Mouse (Mus musculus) C2C12 (cell line): ENCODE measurements around the gene Muc4. TPM values are rescaled to one million over a fixed set of nuclear protein-coding genes. Genes with fewer than 3 reads are reported as not detected.

Experiments used
- H3K27me3 ChIP-seq: one replicate; pipeline ENCODE4 v1.6.1; 2011; ENCODE audit not compliant: control insufficient read depth, insufficient read depth, insufficient read length
- H3K36me3 ChIP-seq: one replicate; pipeline ENCODE4 v1.6.1; 2011; ENCODE audit not compliant: control insufficient read depth, insufficient read depth
- H3K4me3 ChIP-seq: one replicate; pipeline ENCODE4 v1.5.1; 2011; ENCODE audit warnings: mild to moderate bottlenecking, control low read depth; ENCODE audit not compliant: poor library complexity, insufficient read depth, severe bottlenecking
- H3K79me2 ChIP-seq: one replicate; pipeline ENCODE4 v1.6.1; 2011; ENCODE audit not compliant: control insufficient read depth, insufficient read depth
- H3K79me3 ChIP-seq: one replicate; pipeline ENCODE4 v1.6.1; 2011; ENCODE audit warnings: low read depth, control low read depth
- H3ac ChIP-seq: one replicate; pipeline ENCODE3; 2011; ENCODE audit warnings: low read depth; ENCODE audit not compliant: control insufficient read depth, insufficient read length
- CEBPB ChIP-seq: IDR thresholded peaks from one replicate; pipeline ENCODE4 v1.6.1; 2011; ENCODE audit warnings: low read depth, mild to moderate bottlenecking, control low read depth, moderate library complexity
- CTCF ChIP-seq: IDR thresholded peaks from one replicate; pipeline ENCODE4 v1.5.1; 2011; ENCODE audit not compliant: control insufficient read depth, insufficient read depth, insufficient read length
- FOSL1 ChIP-seq: IDR thresholded peaks from one replicate; pipeline ENCODE4 v1.8.0; 2011; ENCODE audit warnings: mild to moderate bottlenecking, low read length; ENCODE audit not compliant: poor library complexity, insufficient read depth, severe bottlenecking
- MAX ChIP-seq: IDR thresholded peaks from one replicate; pipeline ENCODE4 v1.6.1; 2011; ENCODE audit warnings: mild to moderate bottlenecking, control low read depth
- MYOD1 ChIP-seq: IDR thresholded peaks from one replicate; pipeline ENCODE4 v1.6.1; 2011; ENCODE audit warnings: low read depth; ENCODE audit not compliant: control insufficient read depth, insufficient read length
- MYOG ChIP-seq: IDR thresholded peaks from one replicate; pipeline ENCODE4 v1.6.1; 2011; ENCODE audit not compliant: control insufficient read depth, insufficient read length; ENCODE audit errors: extremely low read depth
- USF1 ChIP-seq: IDR thresholded peaks from one replicate; pipeline ENCODE4 v1.6.1; 2011; ENCODE audit warnings: low read depth, mild to moderate bottlenecking, control low read depth, moderate library complexity
- polyA plus RNA-seq: library from polyadenylated mRNA; unstranded; fragments of >200 nt; fragmentation: generic; extraction: Trizol; gene quantifications from one replicate; pipeline ENCODE4 v1.2.1, GENCODE M21; 2012; ENCODE audit warnings: missing spikeins

Muc4 gene
- polyA plus RNA-seq, 1 experiment, result 0.01 TPM

GRCm38 (mm10) chr16:32707824-32708456 lies 27.7 kb upstream of the Muc4 start:
- no peaks in the 10 kb centered on the region for H3K36me3 ChIP-seq
- no peak overlapping the region for H3K4me3 ChIP-seq
- H3K79me2 ChIP-seq, result no peaks in the 10 kb centered on the region
- TF ChIP-seq USF1, result no peak
- no peak for TF ChIP-seq MYOG
- no peaks in the 10 kb centered on the region for H3K27me3 ChIP-seq
- no peaks in the 10 kb centered on the region for H3K79me3 ChIP-seq
- H3ac ChIP-seq, result no peak overlapping the region

GRCm38 (mm10) chr16:32708457-32709033 lies 27.1 kb upstream of the Muc4 start:
- H3ac ChIP-seq, result no peak overlapping the region
- no peaks in the 10 kb centered on the region for H3K79me2 ChIP-seq
- TF ChIP-seq MYOG, result no peak
- TF ChIP-seq USF1, result no peak
- TF ChIP-seq FOSL1, result no peak
- no peak for TF ChIP-seq CTCF
- TF ChIP-seq CEBPB, result no peak
- TF ChIP-seq MYOD1, result no peak
- no peak for TF ChIP-seq MAX
- H3K36me3 ChIP-seq, result no peaks in the 10 kb centered on the region
- H3K79me3 ChIP-seq, result no peaks in the 10 kb centered on the region
- H3K4me3 ChIP-seq, result no peak overlapping the region
- H3K27me3 ChIP-seq, result no peaks in the 10 kb centered on the region

- no peaks in the 10 kb centered on the region for H3K36me3 ChIP-seq
- no peaks in the 10 kb centered on the region for H3K79me2 ChIP-seq
- no peaks in the 10 kb centered on the region for H3K27me3 ChIP-seq
- no peaks in the 10 kb centered on the region for H3K79me3 ChIP-seq
- no peak overlapping the region for H3K4me3 ChIP-seq
- TF ChIP-seq CEBPB (no peak), USF1 (no peak), MAX (no peak), MYOG (no peak), FOSL1 (no peak), CTCF (no peak)
- no peak overlapping the region for H3ac ChIP-seq
Observed at GRCm38 (mm10) chr16:32709116-32709515, 26.6 kb upstream of the Muc4 start.

GRCm38 (mm10) chr16:32710426-32711070 lies 25.1 kb upstream of the Muc4 start:
- TF ChIP-seq USF1, result no peak
- no peak for TF ChIP-seq MAX

GRCm38 (mm10) chr16:32712202-32712601 lies 23.5 kb upstream of the Muc4 start:
- H3K36me3 ChIP-seq, result no peaks in the 10 kb centered on the region
- H3K79me2 ChIP-seq, result no peaks in the 10 kb centered on the region
- no peak overlapping the region for H3ac ChIP-seq
- TF ChIP-seq MAX, result no peak
- no peak for TF ChIP-seq USF1
- TF ChIP-seq CTCF, result no peak
- no peak for TF ChIP-seq FOSL1
- TF ChIP-seq MYOG, result no peak
- no peak for TF ChIP-seq CEBPB
- no peak overlapping the region for H3K4me3 ChIP-seq
- H3K79me3 ChIP-seq, result no peaks in the 10 kb centered on the region
- H3K27me3 ChIP-seq, result no peaks in the 10 kb centered on the region

More at GRCm38 (mm10) chr16:32710426-32711070, 25.1 kb upstream of the Muc4 start:
- Histone ChIP-seq H3K36me3 (no peaks in the 10 kb centered on the region), H3K79me3 (no peaks in the 10 kb centered on the region), H3K27me3 (no peaks in the 10 kb centered on the region), H3K79me2 (no peaks in the 10 kb centered on the region), H3K4me3 (no peak overlapping the region), H3ac (no peak overlapping the region)

GRCm38 (mm10) chr16:32713556-32713955 lies 22.1 kb upstream of the Muc4 start:
- Histone ChIP-seq H3K79me3 (no peaks in the 10 kb centered on the region), H3K36me3 (no peaks in the 10 kb centered on the region), H3ac (no peak overlapping the region), H3K79me2 (no peaks in the 10 kb centered on the region), H3K27me3 (no peaks in the 10 kb centered on the region), H3K4me3 (no peak overlapping the region)
- TF ChIP-seq USF1 (no peak), CTCF (no peak), MYOD1 (no peak), MYOG (no peak), CEBPB (no peak), FOSL1 (no peak)
